Mouse (Mus musculus): Measurements from ENCODE around the gene Hist1h4a. TPM values are rescaled to one million over a fixed set of nuclear protein-coding genes. Genes with fewer than 3 reads are reported as not detected.

The Hist1h4a gene
- polyA plus RNA-seq (2017; shearing (Covaris generic)), result not detected

GRCm38 (mm10) chr13:23760972-23761864 lies at the start of gene Hist1h4a:
Gene Hist1h4a (minus strand): TSS chr13:23761230.

DNA sequence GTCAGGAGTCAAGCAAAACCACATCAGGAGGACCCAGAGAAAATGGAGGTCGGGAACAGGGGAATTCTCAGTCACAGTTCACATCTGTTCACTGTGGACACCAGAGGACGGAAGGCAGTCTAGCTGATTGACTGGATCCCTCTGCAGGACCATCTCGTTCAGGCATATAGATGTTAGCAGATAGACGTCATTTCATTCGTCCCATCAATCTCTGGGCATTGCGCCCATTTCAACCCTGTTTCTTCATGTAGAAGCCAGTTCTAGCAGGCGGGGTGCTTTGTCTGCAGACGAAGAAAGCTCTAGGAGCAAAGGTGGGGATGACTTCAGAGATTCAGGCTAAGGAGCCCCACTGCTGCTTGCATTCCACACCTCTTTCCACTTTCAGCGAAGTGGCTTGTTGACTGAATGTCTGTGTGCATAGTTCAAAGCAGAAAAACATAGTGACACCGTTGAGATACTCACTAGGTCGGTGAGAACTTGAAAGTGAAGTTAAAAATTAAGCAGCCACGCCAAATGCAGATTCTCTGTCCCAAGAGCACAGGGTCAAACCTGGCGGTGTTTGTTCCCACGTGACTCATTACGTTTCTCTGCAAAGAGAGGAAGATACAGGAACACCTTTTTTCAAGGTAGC lies 45.5 kb upstream of the Hist1h4a start, which contains the start of gene Slc17a2:
TSS of gene Slc17a2 (plus strand) at position 572 of the 631 bp plus-strand sequence.

DNA sequence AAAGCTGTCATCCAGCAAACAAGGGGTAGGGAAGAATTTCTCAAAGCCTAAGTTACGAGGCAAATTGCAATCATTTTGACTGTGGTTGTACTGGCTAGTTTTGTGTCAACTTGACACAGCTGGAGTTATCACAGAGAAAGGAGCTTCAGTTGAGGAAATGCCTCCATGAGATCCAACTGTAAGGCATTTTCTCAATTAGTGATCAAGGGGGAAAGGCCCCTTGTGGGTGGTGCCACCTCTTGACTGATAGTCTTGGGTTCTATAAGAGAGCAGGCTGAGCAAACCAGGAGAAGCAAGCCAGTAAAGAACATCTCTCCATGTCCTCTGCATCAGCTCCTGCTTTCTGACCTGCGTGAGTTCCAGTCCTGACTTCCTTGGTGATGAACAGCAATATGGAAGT lies 8.6 kb upstream of the Hist1h4a start, which contains the start of gene Trim38:
TSS of gene Trim38 (plus strand) at position 301 of the 400 bp plus-strand sequence.

DNA sequence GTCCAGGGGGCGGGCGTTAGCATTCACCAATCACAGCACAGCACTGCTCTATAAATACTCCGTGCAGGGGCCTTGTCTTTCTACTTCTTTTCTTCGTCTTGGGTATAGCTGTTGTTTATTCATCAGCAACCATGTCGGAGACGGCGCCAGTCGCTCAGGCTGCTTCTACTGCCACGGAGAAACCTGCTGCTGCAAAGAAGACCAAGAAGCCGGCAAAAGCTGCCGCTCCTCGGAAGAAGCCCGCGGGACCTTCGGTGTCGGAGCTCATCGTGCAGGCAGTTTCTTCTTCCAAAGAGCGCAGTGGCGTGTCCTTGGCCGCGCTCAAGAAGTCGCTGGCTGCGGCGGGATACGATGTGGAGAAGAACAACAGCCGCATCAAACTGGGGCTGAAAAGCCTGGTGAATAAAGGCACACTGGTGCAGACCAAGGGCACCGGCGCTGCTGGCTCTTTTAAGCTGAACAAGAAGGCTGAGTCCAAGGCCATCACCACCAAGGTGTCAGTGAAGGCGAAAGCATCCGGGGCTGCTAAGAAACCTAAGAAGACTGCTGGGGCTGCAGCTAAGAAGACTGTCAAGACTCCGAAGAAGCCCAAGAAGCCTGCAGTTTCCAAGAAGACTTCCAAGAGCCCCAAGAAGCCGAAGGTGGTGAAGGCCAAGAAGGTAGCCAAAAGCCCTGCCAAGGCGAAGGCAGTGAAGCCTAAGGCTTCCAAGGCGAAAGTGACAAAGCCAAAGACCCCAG lies 2.7 kb upstream of the Hist1h4a start, which contains the start of gene Hist1h1a:
TSS of gene Hist1h1a (plus strand) at position 81 of the 738 bp plus-strand sequence.

GRCm38 (mm10) chr13:23761871-23762821 lies 1.1 kb upstream of the Hist1h4a start, which contains the start of gene Hist1h3a:
Gene Hist1h3a (minus strand): TSS chr13:23762386.

GRCm38 (mm10) chr13:23756790-23757189 lies 4.2 kb downstream of the Hist1h4a start, which contains the start of gene Hist1h4b:
Gene Hist1h4b (plus strand): TSS chr13:23757013.

GRCm38 (mm10) chr13:23752067-23752741 lies 8.8 kb downstream of the Hist1h4a start, which contains the start of gene Hist1h3b:
Gene Hist1h3b (plus strand): TSS chr13:23752267.

DNA sequence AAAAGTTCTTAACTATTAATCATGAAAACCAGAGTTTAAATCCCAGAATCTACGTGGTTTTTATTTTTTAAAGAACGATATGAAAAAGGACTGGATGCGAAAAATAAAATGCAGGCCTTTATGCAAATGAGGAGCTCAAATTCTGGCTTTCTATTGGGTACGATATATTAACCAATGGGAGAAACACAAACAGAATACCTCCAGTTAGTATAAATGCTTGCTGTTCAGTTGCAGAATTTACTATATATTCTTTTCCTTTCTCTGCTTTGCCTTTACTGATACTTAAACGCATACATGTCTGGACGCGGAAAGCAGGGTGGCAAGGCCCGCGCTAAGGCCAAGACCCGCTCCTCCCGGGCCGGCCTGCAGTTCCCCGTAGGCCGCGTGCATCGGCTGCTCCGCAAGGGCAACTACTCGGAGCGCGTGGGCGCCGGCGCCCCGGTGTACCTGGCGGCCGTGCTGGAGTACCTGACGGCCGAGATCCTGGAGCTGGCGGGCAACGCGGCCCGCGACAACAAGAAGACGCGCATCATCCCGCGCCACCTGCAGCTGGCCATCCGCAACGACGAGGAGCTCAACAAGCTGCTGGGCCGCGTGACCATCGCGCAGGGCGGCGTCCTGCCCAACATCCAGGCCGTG lies 10.1 kb downstream of the Hist1h4a start, which contains the start of gene Hist1h2ab:
TSS of gene Hist1h2ab (plus strand) at position 288 of the 639 bp plus-strand sequence.

GRCm38 (mm10) chr13:23746201-23747080 lies 14.6 kb downstream of the Hist1h4a start, which contains the start of gene Hist1h2bb:
Gene Hist1h2bb (plus strand): TSS chr13:23746734.

GRCm38 (mm10) chr13:23745381-23746161 lies 15.5 kb downstream of the Hist1h4a start, which contains the start of gene Hist1h3c:
Gene Hist1h3c (minus strand): TSS chr13:23745602.

GRCm38 (mm10) chr13:23738677-23739068 lies 22.4 kb downstream of the Hist1h4a start, which contains the start of gene Hist1h1c:
Gene Hist1h1c (plus strand): TSS chr13:23738808.

Other genes with a start within 250 kb of the Hist1h4a start
- gene Hist1h4h, start 230.2 kb downstream of the Hist1h4a start, polyA plus RNA-seq (2017; shearing (Covaris generic)), result 5.1 TPM
- gene Hist1h2af, start 227.3 kb downstream of the Hist1h4a start, polyA plus RNA-seq (2017; shearing (Covaris generic)), result not detected
- gene Hist1h3g, start 225.8 kb downstream of the Hist1h4a start, polyA plus RNA-seq (2017; shearing (Covaris generic)), result 0.53 TPM
- not detected for gene Hist1h2bh, start 217.8 kb downstream of the Hist1h4a start, polyA plus RNA-seq (2017; shearing (Covaris generic))
- gene Hist1h3f, start 217.2 kb downstream of the Hist1h4a start, polyA plus RNA-seq (2017; shearing (Covaris generic)), result 0.37 TPM
- 0.66 TPM for gene Hist1h4f, start 209.6 kb downstream of the Hist1h4a start, polyA plus RNA-seq (2017; shearing (Covaris generic))
- gene Hist1h1d, start 208.0 kb downstream of the Hist1h4a start, polyA plus RNA-seq (2017; shearing (Covaris generic)), result 0.60 TPM
- gene Hist1h3e, start 198.9 kb downstream of the Hist1h4a start, polyA plus RNA-seq (2017; shearing (Covaris generic)), result 2.0 TPM
- 4.5 TPM for gene Hist1h2ae, start 190.0 kb downstream of the Hist1h4a start, polyA plus RNA-seq (2017; shearing (Covaris generic))
- 3.0 TPM for gene Hist1h2bg, start 189.8 kb downstream of the Hist1h4a start, polyA plus RNA-seq (2017; shearing (Covaris generic))
- gene Hist1h2bf, start 187.0 kb downstream of the Hist1h4a start, polyA plus RNA-seq (2017; shearing (Covaris generic)), result 0.68 TPM
- not detected for gene Hist1h2ad, start 186.8 kb downstream of the Hist1h4a start, polyA plus RNA-seq (2017; shearing (Covaris generic))
- 0.18 TPM for gene Hist1h3d, start 185.5 kb downstream of the Hist1h4a start, polyA plus RNA-seq (2017; shearing (Covaris generic))
- gene Hist1h4d, start 179.6 kb downstream of the Hist1h4a start, polyA plus RNA-seq (2017; shearing (Covaris generic)), result 17.1 TPM
- 3.0 TPM for gene Hist1h2be, start 140.1 kb downstream of the Hist1h4a start, polyA plus RNA-seq (2017; shearing (Covaris generic))
- gene Hist1h1e, start 138.7 kb downstream of the Hist1h4a start, polyA plus RNA-seq (2017; shearing (Covaris generic)), result 13.2 TPM
- 0.59 TPM for gene Hist1h2ac, start 77.3 kb downstream of the Hist1h4a start, polyA plus RNA-seq (2017; shearing (Covaris generic))
- gene Hist1h2bc, start 77.0 kb downstream of the Hist1h4a start, polyA plus RNA-seq (2017; shearing (Covaris generic)), result 10.5 TPM
- not detected for gene Hist1h1t, start 65.4 kb downstream of the Hist1h4a start, polyA plus RNA-seq (2017; shearing (Covaris generic))
- 5.3 TPM for gene Hist1h4c, start 62.8 kb downstream of the Hist1h4a start, polyA plus RNA-seq (2017; shearing (Covaris generic))
- gene Hfe, start 50.4 kb downstream of the Hist1h4a start, polyA plus RNA-seq (2017; shearing (Covaris generic)), result 0.74 TPM
- 23.2 TPM for gene Hist1h1c, start 22.4 kb downstream of the Hist1h4a start, polyA plus RNA-seq (2017; shearing (Covaris generic))
- 0.38 TPM for gene Hist1h3c, start 15.6 kb downstream of the Hist1h4a start, polyA plus RNA-seq (2017; shearing (Covaris generic))
- gene Hist1h2bb, start 14.5 kb downstream of the Hist1h4a start, polyA plus RNA-seq (2017; shearing (Covaris generic)), result not detected
- gene Hist1h2ab, start 10.1 kb downstream of the Hist1h4a start, polyA plus RNA-seq (2017; shearing (Covaris generic)), result 1.7 TPM
- gene Hist1h3b, start 9.0 kb downstream of the Hist1h4a start, polyA plus RNA-seq (2017; shearing (Covaris generic)), result not detected
- gene Hist1h4b, start 4.2 kb downstream of the Hist1h4a start, polyA plus RNA-seq (2017; shearing (Covaris generic)), result 14.5 TPM
- gene Hist1h3a, start 1.2 kb upstream of the Hist1h4a start, polyA plus RNA-seq (2017; shearing (Covaris generic)), result 4.0 TPM
- gene Hist1h1a, start 2.4 kb upstream of the Hist1h4a start, polyA plus RNA-seq (2017; shearing (Covaris generic)), result 1.1 TPM
- gene Trim38, start 8.7 kb upstream of the Hist1h4a start, polyA plus RNA-seq (2017; shearing (Covaris generic)), result not detected
- gene Slc17a2, start 45.8 kb upstream of the Hist1h4a start, polyA plus RNA-seq (2017; shearing (Covaris generic)), result not detected
- gene Slc17a3, start 78.2 kb upstream of the Hist1h4a start, polyA plus RNA-seq (2017; shearing (Covaris generic)), result not detected
- not detected for gene Slc17a1, start 106.5 kb upstream of the Hist1h4a start, polyA plus RNA-seq (2017; shearing (Covaris generic))
- gene Slc17a4, start 153.8 kb upstream of the Hist1h4a start, polyA plus RNA-seq (2017; shearing (Covaris generic)), result not detected
- gene Hist1h2ba, start 172.9 kb upstream of the Hist1h4a start, polyA plus RNA-seq (2017; shearing (Covaris generic)), result not detected
- not detected for gene Hist1h2aa, start 173.2 kb upstream of the Hist1h4a start, polyA plus RNA-seq (2017; shearing (Covaris generic))
- not detected for gene Scgn, start 230.0 kb upstream of the Hist1h4a start, polyA plus RNA-seq (2017; shearing (Covaris generic))

Data from CD4-positive, CD25-positive, alpha-beta regulatory T cell (primary cell).